Mouse (Mus musculus) 416B (cell line): ENCODE measurements at regions not wholly inside any gene's neighbourhood (a gene's known extent, or its start where the extent isn't known, plus 50 kb on each side); places are given as distances from the start of the nearest gene placed in this dataset.

ENCODE experiments used
- DNase-seq: peaks from one replicate; pipeline ENCODE4 v3.0.0; 2011; ENCODE audit warnings: low read depth

GRCm38 (mm10) chr13:47298010-47298409, 175.6 kb downstream of the Rnf144b start:
- no peak for DNase-seq

- DNase-seq = no peak
Measured at GRCm38 (mm10) chr13:47300486-47300885, 178.0 kb downstream of the Rnf144b start.

GRCm38 (mm10) chr13:47301070-47301469, 178.6 kb downstream of the Rnf144b start:
- peak; percentile 63 for DNase-seq

GRCm38 (mm10) chr13:47309492-47309891, 187.0 kb downstream of the Rnf144b start:
- DNase-seq = no peak

GRCm38 (mm10) chr13:47310751-47311202, 188.3 kb downstream of the Rnf144b start:
- DNase-seq = no peak

- no peak for DNase-seq
Measured at GRCm38 (mm10) chr13:47319549-47319948, 197.1 kb downstream of the Rnf144b start.

- no peak for DNase-seq
Measured at GRCm38 (mm10) chr13:47321876-47322275, 199.4 kb downstream of the Rnf144b start.

- no peak for DNase-seq
Measured at GRCm38 (mm10) chr13:47335996-47336684, 213.7 kb downstream of the Rnf144b start.

- no peak for DNase-seq
Measured at GRCm38 (mm10) chr13:47336865-47337441, 214.5 kb downstream of the Rnf144b start.

- DNase-seq = no peak
Measured at GRCm38 (mm10) chr13:47339411-47339810, 217.0 kb downstream of the Rnf144b start.

GRCm38 (mm10) chr13:47342361-47342760, 219.9 kb downstream of the Rnf144b start:
- DNase-seq = no peak

- peak; percentile 37 for DNase-seq
Measured at GRCm38 (mm10) chr13:47345576-47345975, 223.1 kb downstream of the Rnf144b start.

- no peak for DNase-seq
Measured at GRCm38 (mm10) chr13:47347835-47348234, 225.4 kb downstream of the Rnf144b start.

- peak; percentile 39 for DNase-seq
Measured at GRCm38 (mm10) chr13:47348517-47349145, 226.2 kb downstream of the Rnf144b start.

GRCm38 (mm10) chr13:47354446-47354845, 232.0 kb downstream of the Rnf144b start:
- DNase-seq = no peak

- DNase-seq = peak; percentile 73
Measured at GRCm38 (mm10) chr13:47355169-47355568, 232.7 kb downstream of the Rnf144b start.

- no peak for DNase-seq
Measured at GRCm38 (mm10) chr13:47358986-47359385, 236.5 kb downstream of the Rnf144b start.

- peak; percentile 3 for DNase-seq
Measured at GRCm38 (mm10) chr13:47365776-47366175, 243.3 kb downstream of the Rnf144b start.

GRCm38 (mm10) chr13:47368041-47368823, 245.8 kb downstream of the Rnf144b start:
- no peak for DNase-seq

GRCm38 (mm10) chr13:47374583-47374982, 252.1 kb downstream of the Rnf144b start:
- DNase-seq = no peak

- DNase-seq = no peak
Measured at GRCm38 (mm10) chr13:47391023-47391422, 268.6 kb downstream of the Rnf144b start.

- no peak for DNase-seq
Measured at GRCm38 (mm10) chr13:47397726-47398350, 275.4 kb downstream of the Rnf144b start.
